Mouse (Mus musculus): Measurements from ENCODE around the gene Rbm44. TPM values are rescaled to one million over a fixed set of nuclear protein-coding genes. Genes with fewer than 3 reads are reported as not detected.

Gene Rbm44
- polyA plus RNA-seq, 1 experiment from 2014 or later = 2.2 TPM

DNA sequence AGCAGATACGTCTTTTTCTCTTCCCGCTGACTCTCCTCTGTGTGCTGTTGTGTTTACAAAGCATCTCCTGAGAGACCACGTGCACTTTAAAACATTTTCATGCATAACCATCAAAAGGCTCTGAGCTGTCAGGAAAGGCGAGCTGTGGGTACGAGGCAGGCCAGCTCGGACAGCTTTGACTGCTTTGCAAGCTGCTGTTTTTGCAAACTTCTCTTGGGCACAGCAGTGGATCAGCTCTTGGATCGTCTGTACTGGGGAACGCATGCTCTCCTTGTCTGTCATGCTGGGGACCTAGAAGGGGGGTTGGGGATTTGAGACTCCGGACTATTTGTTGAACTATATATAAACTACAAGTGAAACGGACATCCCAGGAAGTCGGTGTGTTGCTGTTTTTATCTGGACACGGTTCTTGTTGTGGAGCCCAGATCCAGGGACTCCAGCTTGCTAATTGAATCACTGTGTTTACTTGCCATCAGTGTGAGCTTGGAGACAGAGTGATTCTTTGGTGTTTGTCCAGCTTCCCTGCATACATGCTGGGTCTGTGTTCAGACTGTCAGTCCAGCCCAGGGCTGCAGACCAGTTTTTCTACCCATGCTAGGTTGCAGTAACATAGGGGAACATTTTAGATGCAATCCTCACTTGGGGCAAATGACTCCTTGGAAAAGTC lies 37.0 kb downstream of the Rbm44 start:
- Histone ChIP-seq H3K4me3 (ENCODE audit: low read depth, low read length) (no peak overlapping the region), H3K9me3 (ENCODE audit: low read depth, low read length) (no peaks in the 10 kb centered on the region), H3K9ac (0 out of 2 replicates have a peak overlapping the region, but pooled peaks have one; percentile 5), H3K4me2 (peak overlapping the region; percentile 47), H3K27me3 (ENCODE audit: insufficient read depth, low read length) (0 out of 2 replicates have a peak, but pooled peaks cover 10% of the 10 kb centered on the region), H3K36me3 (ENCODE audit: insufficient read depth) (no peaks in the 10 kb centered on the region), H3K27ac (ENCODE audit: low read depth) (no peak overlapping the region), H3K4me1 (ENCODE audit: insufficient read depth) (peaks cover 20% of the 10 kb centered on the region; the same call in 1 of the 2 replicates)
- DNase-seq = peak; percentile 48
- 11% methylated on average over 12 of the region's 12 CpGs for WGBS
- peak; percentile 54; the same call in 1 of the 2 replicates for ATAC-seq (ENCODE audit: insufficient read depth)
- no peak for TF ChIP-seq CTCF (IDR thresholded peaks at IDR 0.05; ENCODE audit: low read depth)

GRCm38 (mm10) chr1:91183305-91183704 lies 38.4 kb downstream of the Rbm44 start:
- DNase-seq (no peak), ATAC-seq (ENCODE audit: insufficient read depth) (no peak)
- Histone ChIP-seq H3K4me2 (no peak overlapping the region), H3K4me3 (ENCODE audit: low read depth, low read length) (no peak overlapping the region), H3K9me3 (ENCODE audit: low read depth, low read length) (no peaks in the 10 kb centered on the region), H3K9ac (no peak overlapping the region), H3K27me3 (ENCODE audit: insufficient read depth, low read length) (0 out of 2 replicates have a peak, but pooled peaks cover 10% of the 10 kb centered on the region), H3K4me1 (ENCODE audit: insufficient read depth) (peaks cover 20% of the 10 kb centered on the region; the same call in 1 of the 2 replicates), H3K36me3 (ENCODE audit: insufficient read depth) (no peaks in the 10 kb centered on the region), H3K27ac (ENCODE audit: low read depth) (no peak overlapping the region)
- 61% methylated on average over 10 of the region's 10 CpGs for WGBS
- no peak for TF ChIP-seq CTCF (IDR thresholded peaks at IDR 0.05; ENCODE audit: low read depth)

GRCm38 (mm10) chr1:91186677-91187076 lies 41.8 kb downstream of the Rbm44 start:
- H3K9ac ChIP-seq = no peak overlapping the region
- TF ChIP-seq CTCF (IDR thresholded peaks at IDR 0.05; ENCODE audit: low read depth) = no peak
- H3K27me3 ChIP-seq (ENCODE audit: insufficient read depth, low read length) = 0 out of 2 replicates have a peak, but pooled peaks cover 3% of the 10 kb centered on the region
- no peaks in the 10 kb centered on the region for H3K9me3 ChIP-seq (ENCODE audit: low read depth, low read length)
- H3K4me3 ChIP-seq (ENCODE audit: low read depth, low read length) = no peak overlapping the region
- H3K4me1 ChIP-seq (ENCODE audit: insufficient read depth) = 0 out of 2 replicates have a peak, but pooled peaks cover 4% of the 10 kb centered on the region
- no peak overlapping the region for H3K27ac ChIP-seq (ENCODE audit: low read depth)
- DNase-seq (no peak), ATAC-seq (ENCODE audit: insufficient read depth) (no peak)
- no peak overlapping the region for H3K4me2 ChIP-seq
- no peaks in the 10 kb centered on the region for H3K36me3 ChIP-seq (ENCODE audit: insufficient read depth)
- 83% methylated on average over 6 of the region's 6 CpGs for WGBS

- no peak for ATAC-seq (ENCODE audit: insufficient read depth)
- Histone ChIP-seq H3K4me3 (ENCODE audit: low read depth, low read length) (no peak overlapping the region), H3K9me3 (ENCODE audit: low read depth, low read length) (no peaks in the 10 kb centered on the region), H3K4me2 (no peak overlapping the region), H3K27me3 (ENCODE audit: insufficient read depth, low read length) (0 out of 2 replicates have a peak, but pooled peaks cover 1% of the 10 kb centered on the region), H3K9ac (no peak overlapping the region), H3K4me1 (ENCODE audit: insufficient read depth) (0 out of 2 replicates have a peak, but pooled peaks cover 4% of the 10 kb centered on the region), H3K27ac (ENCODE audit: low read depth) (no peak overlapping the region), H3K36me3 (ENCODE audit: insufficient read depth) (no peaks in the 10 kb centered on the region)
- 91% methylated on average over 5 of the region's 5 CpGs for WGBS
- DNase-seq = no peak
- TF ChIP-seq CTCF (IDR thresholded peaks at IDR 0.05; ENCODE audit: low read depth) = no peak
These were observed 42.4 kb downstream of the Rbm44 start for GRCm38 (mm10) chr1:91187315-91187714.

GRCm38 (mm10) chr1:91187786-91188640 lies 43.1 kb downstream of the Rbm44 start:
- DNase-seq (no peak), ATAC-seq (ENCODE audit: insufficient read depth) (no peak)
- WGBS = 81% methylated on average over 7 of the region's 7 CpGs
- no peak overlapping the region for H3K27ac ChIP-seq (ENCODE audit: low read depth)
- no peaks in the 10 kb centered on the region for H3K4me1 ChIP-seq (ENCODE audit: insufficient read depth)
- no peak overlapping the region for H3K4me3 ChIP-seq (ENCODE audit: low read depth, low read length)
- no peak overlapping the region for H3K4me2 ChIP-seq
- H3K9ac ChIP-seq = no peak overlapping the region
- no peaks in the 10 kb centered on the region for H3K36me3 ChIP-seq (ENCODE audit: insufficient read depth)
- no peaks in the 10 kb centered on the region for H3K9me3 ChIP-seq (ENCODE audit: low read depth, low read length)
- TF ChIP-seq CTCF (IDR thresholded peaks at IDR 0.05; ENCODE audit: low read depth) = no peak
- no peaks in the 10 kb centered on the region for H3K27me3 ChIP-seq (ENCODE audit: insufficient read depth, low read length)

- Histone ChIP-seq H3K9me3 (ENCODE audit: low read depth, low read length) (no peaks in the 10 kb centered on the region), H3K9ac (no peak overlapping the region), H3K4me2 (no peak overlapping the region), H3K4me1 (ENCODE audit: insufficient read depth) (no peaks in the 10 kb centered on the region), H3K27ac (ENCODE audit: low read depth) (no peak overlapping the region), H3K36me3 (ENCODE audit: insufficient read depth) (no peaks in the 10 kb centered on the region), H3K4me3 (ENCODE audit: low read depth, low read length) (no peak overlapping the region), H3K27me3 (ENCODE audit: insufficient read depth, low read length) (no peaks in the 10 kb centered on the region)
- no peak for TF ChIP-seq CTCF (IDR thresholded peaks at IDR 0.05; ENCODE audit: low read depth)
- no peak for ATAC-seq (ENCODE audit: insufficient read depth)
- 82% methylated on average over 10 of the region's 10 CpGs for WGBS
- DNase-seq = no peak
These were observed 44.1 kb downstream of the Rbm44 start for GRCm38 (mm10) chr1:91188851-91189460.

Data from lung, embryonic 14.5 days (tissue).